Mouse (Mus musculus): ENCODE measurements around the gene Gm21863. TPM values are rescaled to one million over a fixed set of nuclear protein-coding genes. Genes with fewer than 3 reads are reported as not detected.
"Not testable (repeated sequence)": the region's sequence is repeated elsewhere in the genome, so short reads cannot be mapped to it uniquely, and the experiment has no call there.

Gene Gm21863
- polyA plus RNA-seq (2011; ENCODE audit: insufficient read depth, insufficient read length, low read depth, missing spikeins) = not detected in 2 replicates

DNA sequence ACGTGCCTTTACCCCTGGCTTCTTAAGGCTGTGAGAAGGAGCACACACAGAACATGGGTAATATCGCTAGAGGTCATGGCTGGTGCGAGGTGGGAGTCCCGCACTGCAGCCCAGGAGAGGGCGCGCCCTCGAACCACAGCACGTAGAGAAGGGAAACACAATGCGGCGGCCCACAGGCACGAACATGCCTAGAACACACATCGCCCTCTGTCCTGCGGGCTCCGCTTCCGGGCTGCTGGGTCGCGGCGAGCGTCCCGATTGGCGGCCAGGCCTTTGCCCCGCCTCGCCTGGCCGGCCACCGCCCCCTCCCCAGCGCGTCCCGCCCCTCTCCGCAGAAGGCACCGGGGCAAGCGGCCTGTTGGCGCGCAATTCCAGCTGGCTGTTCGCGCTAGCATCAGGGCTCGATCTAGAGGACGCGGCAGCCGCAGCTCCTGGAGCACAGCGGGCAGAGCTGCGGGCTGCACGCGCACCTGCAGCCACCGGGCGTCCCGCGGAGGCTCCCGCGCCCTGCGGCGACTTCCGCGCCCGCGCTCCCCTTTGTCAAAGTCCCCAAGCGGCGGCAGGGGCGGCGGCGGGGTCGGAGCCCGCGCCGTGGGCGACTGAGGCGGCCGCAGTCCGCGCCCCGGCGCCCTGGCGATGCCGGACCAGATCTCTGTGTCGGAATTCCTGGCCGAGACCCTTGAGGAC, at the start of gene Gm21863:
TSS of gene Gm21863 (plus strand) at position 637 of the 687 bp plus-strand sequence.
- H3K36me3 ChIP-seq (ENCODE audit: control insufficient read depth, insufficient read depth, low read length, poor library complexity, severe bottlenecking); H3K9me3 ChIP-seq (replicated peaks; ENCODE audit: control insufficient read depth, insufficient read depth, low read length, poor library complexity, severe bottlenecking); H3K4me1 ChIP-seq (ENCODE audit: control insufficient read depth, insufficient read depth, low read length); H3K27me3 ChIP-seq (ENCODE audit: control insufficient read depth, insufficient read depth, low read length, poor library complexity, severe bottlenecking): not testable (repeated sequence)
- TF ChIP-seq POLR2A (IDR thresholded peaks at IDR 0.05; ENCODE audit: insufficient read depth, low read length) = peak; percentile 60
- H3K4me3 ChIP-seq (ENCODE audit: low read depth, low read length) = peak within 1 kb of the TSS; percentile 94
- H3K27ac ChIP-seq (ENCODE audit: insufficient read depth, low read length) = peak within 1 kb of the TSS; percentile 77
- H3K9ac ChIP-seq (ENCODE audit: low read depth, poor library complexity, severe bottlenecking) = peak within 1 kb of the TSS; percentile 100

- peak; percentile 48 for TF ChIP-seq CTCF (IDR thresholded peaks at IDR 0.05; ENCODE audit: low read depth, low read length)
- H3K9me3 ChIP-seq (replicated peaks; ENCODE audit: control insufficient read depth, insufficient read depth, low read length, poor library complexity, severe bottlenecking); H3K4me3 ChIP-seq (ENCODE audit: low read depth, low read length): not testable (repeated sequence)
These were observed 26.3 kb upstream of the Gm21863 start for GRCm38 (mm10) chr12:19928049-19928448.

More at GRCm38 (mm10) chr12:19928049-19928448, 26.3 kb upstream of the Gm21863 start:
- not testable (repeated sequence) for H3K9ac ChIP-seq (ENCODE audit: low read depth, poor library complexity, severe bottlenecking); H3K27me3 ChIP-seq (ENCODE audit: control insufficient read depth, insufficient read depth, low read length, poor library complexity, severe bottlenecking); H3K27ac ChIP-seq (ENCODE audit: insufficient read depth, low read length); H3K36me3 ChIP-seq (ENCODE audit: control insufficient read depth, insufficient read depth, low read length, poor library complexity, severe bottlenecking); H3K4me1 ChIP-seq (ENCODE audit: control insufficient read depth, insufficient read depth, low read length)
